Mouse (Mus musculus) midbrain, postnatal 0 days (tissue): ENCODE data around the gene Wwp2. TPM values are rescaled to one million over a fixed set of nuclear protein-coding genes. Genes with fewer than 3 reads are reported as not detected.
A peak's percentile ranks its signal among the peaks of the same experiment; 100 is the strongest.

Source experiments
- ATAC-seq: fragments of 200-750 bp; cut with Nextera tagmentation; 2 replicates; pipeline ENCODE4 v1.8.0; 2017; ENCODE audit warnings: moderate number of reproducible peaks, mild to moderate bottlenecking, moderate TSS enrichment, moderate library complexity; ENCODE audit not compliant: low FRiP score
- DNase-seq: peaks from one replicate; pipeline ENCODE4 v3.0.0-alpha.2; 2015; ENCODE audit warnings: low spot score
- H3K27ac ChIP-seq: fragments of 300-500 bp; sonication (generic); 2 replicates; pipeline ENCODE4 v1.5.1; 2014; ENCODE audit warnings: low read depth, mild to moderate bottlenecking, low read length, mixed read lengths
- H3K27me3 ChIP-seq: fragments of 300-500 bp; sonication (generic); 2 replicates; pipeline ENCODE4 v1.6.1; 2014; ENCODE audit warnings: low read length, control low read depth, mixed read lengths; ENCODE audit not compliant: insufficient read depth
- H3K36me3 ChIP-seq: fragments of 300-500 bp; sonication (generic); 2 replicates; pipeline ENCODE4 v1.6.1; 2014; ENCODE audit warnings: low read length, control low read depth, mixed read lengths; ENCODE audit not compliant: insufficient read depth
- H3K4me1 ChIP-seq: fragments of 300-500 bp; sonication (generic); 2 replicates; pipeline ENCODE4 v1.6.1; 2014; ENCODE audit warnings: mild to moderate bottlenecking, control low read depth, antibody characterized with exemption, low read length, mixed read lengths; ENCODE audit not compliant: insufficient read depth
- H3K4me2 ChIP-seq: fragments of 300-500 bp; sonication (generic); 2 replicates; pipeline ENCODE4 v1.6.1; 2014; ENCODE audit warnings: low read depth, mild to moderate bottlenecking, low read length, mixed read lengths; ENCODE audit not compliant: poor library complexity, severe bottlenecking
- H3K4me3 ChIP-seq: fragments of 300-500 bp; sonication (generic); 2 replicates; pipeline ENCODE4 v1.5.1; 2014; ENCODE audit warnings: low read depth, mild to moderate bottlenecking, low read length, moderate library complexity
- H3K9ac ChIP-seq: fragments of 300-500 bp; sonication (generic); replicated peaks from 2 replicates; pipeline ENCODE4 v1.6.1; 2014; ENCODE audit warnings: mild to moderate bottlenecking, low read length, moderate library complexity, mixed read lengths; ENCODE audit not compliant: poor library complexity, severe bottlenecking
- H3K9me3 ChIP-seq: fragments of 300-500 bp; sonication (generic); 2 replicates; pipeline ENCODE4 v1.6.1; 2016; ENCODE audit warnings: low read length, control low read depth
- CTCF ChIP-seq: IDR thresholded peaks from 2 replicates; pipeline ENCODE4 v1.5.1; 2016; ENCODE audit warnings: antibody characterized with exemption, mild to moderate bottlenecking
- WGBS: fragments of 180-500 bp; shearing (Covaris S2); extraction: QIAGEN DNeasy Blood & Tissue Kit; methylation state at CpG from one replicate; pipeline ENCODE4 v1.1.7; 2014; 5-methylcytosine and 5-hydroxymethylcytosine counted together
- polyA plus RNA-seq: library from polyadenylated mRNA; unstranded; fragments of >200 nt; fragmentation: Nextera tagmentation; extraction: Ambion mirVana; gene quantifications from 2 replicates; pipeline ENCODE4 v1.2.1, GENCODE M21; 2015
- total RNA-seq: library from RNA; depleted of rRNA; stranded (reverse); fragments of >200 nt; gene quantifications from 2 replicates; pipeline ENCODE4 v1.2.3, GENCODE M21; 2014

Gene Wwp2
- total and polyA plus RNA-seq, 2 experiments from 2014 or later: 36.2 to 44.2 TPM

DNA sequence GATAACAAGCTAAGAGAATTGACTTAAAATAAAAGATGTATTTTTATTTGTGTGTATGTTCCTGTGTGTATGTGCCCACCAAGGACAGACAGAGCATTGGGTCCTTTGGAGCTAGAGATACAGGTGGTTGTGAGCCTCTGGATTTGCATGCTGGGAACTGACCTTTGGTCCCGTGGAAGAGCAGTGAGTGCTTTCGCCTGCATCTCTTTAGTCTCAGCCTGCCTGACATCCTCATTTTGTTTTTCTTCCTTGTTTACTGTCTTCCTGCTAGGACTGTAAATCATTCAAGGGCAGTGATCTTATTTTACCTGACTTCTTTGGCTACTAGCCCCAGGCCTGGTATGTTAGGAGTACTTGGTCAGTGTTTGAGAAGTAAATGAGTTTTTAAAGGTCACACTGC lies 1.5 kb downstream of the Wwp2 start:
- Histone ChIP-seq H3K4me3 (no peak overlapping the region), H3K27me3 (no peaks in the 10 kb centered on the region), H3K27ac (no peak overlapping the region), H3K4me1 (peaks cover 4% of the 10 kb centered on the region; the same call in 1 of the 2 replicates), H3K9ac (no peak overlapping the region), H3K9me3 (no peaks in the 10 kb centered on the region), H3K4me2 (peak overlapping the region; percentile 59; the same call in 1 of the 2 replicates), H3K36me3 (no peaks in the 10 kb centered on the region)
- ATAC-seq (no peak), DNase-seq (no peak)
- TF ChIP-seq CTCF: no peak
- WGBS: 70% methylated on average over 2 of the region's 2 CpGs

DNA sequence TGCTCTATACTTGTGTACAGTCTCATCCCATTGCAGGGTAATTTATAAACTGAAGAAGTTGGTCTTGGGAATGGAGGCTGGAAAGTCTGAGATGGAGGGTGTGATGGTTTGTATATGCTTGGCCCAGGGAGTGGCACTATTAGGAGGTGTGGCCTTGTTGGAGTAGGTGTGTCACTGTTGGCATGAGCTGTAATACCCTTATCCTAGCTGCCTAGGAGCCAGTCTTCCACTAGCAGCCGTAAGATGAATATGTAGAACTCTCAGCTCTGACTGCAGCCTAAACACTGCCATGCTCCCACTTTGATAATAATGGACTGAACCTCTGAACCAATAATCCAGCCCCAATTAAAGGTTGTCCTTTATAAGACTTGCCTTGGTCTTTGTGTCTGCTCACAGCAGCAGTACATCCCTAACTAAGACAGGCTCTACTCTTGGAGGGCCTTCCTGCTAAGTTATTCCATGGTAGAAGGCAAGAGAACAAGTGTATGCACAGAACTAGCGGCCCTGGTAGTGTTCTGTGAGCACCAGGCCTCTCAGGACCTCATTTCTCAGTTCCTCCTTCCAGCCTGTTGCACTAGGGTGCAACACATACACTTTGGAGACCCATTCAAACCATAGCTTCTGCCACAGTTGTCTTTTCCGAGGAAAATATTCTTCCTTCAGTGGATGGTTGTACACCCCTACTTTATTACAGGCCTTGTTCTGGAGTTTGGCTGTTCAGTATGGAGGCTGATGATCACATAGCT lies 3.9 kb downstream of the Wwp2 start:
- WGBS: 96% methylated on average over 3 of the region's 3 CpGs
- H3K27me3 ChIP-seq: no peaks in the 10 kb centered on the region
- H3K36me3 ChIP-seq: no peaks in the 10 kb centered on the region
- peaks cover 4% of the 10 kb centered on the region; the same call in 1 of the 2 replicates for H3K4me1 ChIP-seq
- ATAC-seq (no peak), DNase-seq (no peak)
- H3K4me3 ChIP-seq: no peak overlapping the region
- TF ChIP-seq CTCF: no peak
- H3K4me2 ChIP-seq: no peak overlapping the region
- H3K27ac ChIP-seq: no peak overlapping the region
- no peak overlapping the region for H3K9ac ChIP-seq
- no peaks in the 10 kb centered on the region for H3K9me3 ChIP-seq

DNA sequence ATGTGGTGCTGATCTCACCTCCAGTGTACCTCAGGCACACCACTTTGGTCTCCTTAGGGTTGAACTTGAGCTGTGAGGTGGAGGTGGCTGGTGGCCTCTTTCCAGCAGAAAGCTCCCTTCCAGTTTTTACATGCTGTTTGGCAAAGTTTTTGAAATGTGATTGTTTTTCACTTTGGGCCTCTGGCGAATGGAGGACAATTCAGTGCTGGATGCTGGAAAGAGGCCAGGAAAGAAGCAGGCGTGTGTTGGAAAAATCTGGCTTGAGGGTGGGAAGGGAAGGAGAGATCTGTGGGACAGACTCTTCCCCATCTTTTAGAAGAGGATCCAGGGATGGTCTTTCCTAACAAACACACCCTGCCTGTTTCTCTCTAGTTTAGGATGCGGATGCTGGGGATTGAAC lies 8.5 kb downstream of the Wwp2 start:
- Histone ChIP-seq H3K9ac (no peak overlapping the region), H3K36me3 (no peaks in the 10 kb centered on the region), H3K27ac (no peak overlapping the region), H3K4me2 (no peak overlapping the region), H3K9me3 (no peaks in the 10 kb centered on the region), H3K27me3 (no peaks in the 10 kb centered on the region), H3K4me3 (no peak overlapping the region), H3K4me1 (no peaks in the 10 kb centered on the region)
- DNase-seq: no peak
- TF ChIP-seq CTCF: no peak
- ATAC-seq: no peak
- 80% methylated on average over 3 of the region's 3 CpGs for WGBS

DNA sequence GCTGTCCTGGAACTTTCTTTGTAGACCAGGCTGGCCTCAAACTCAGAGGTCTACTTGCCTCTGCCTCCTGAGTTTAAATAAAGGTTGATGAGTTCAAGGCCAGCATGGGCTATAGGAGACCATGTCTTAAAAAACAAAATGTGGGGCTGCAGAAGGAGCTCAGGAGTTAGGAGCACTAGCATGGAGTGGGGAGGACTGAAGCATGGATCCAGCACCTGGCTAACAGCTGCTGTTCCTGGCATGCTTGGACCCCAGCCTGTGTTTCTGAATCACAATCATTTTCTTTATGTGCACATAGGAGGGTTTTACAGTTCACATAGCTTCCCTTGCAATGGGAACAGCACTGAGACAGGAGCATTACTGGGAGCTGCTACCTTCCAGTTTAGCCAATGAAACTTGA lies 11.5 kb downstream of the Wwp2 start:
- ATAC-seq (no peak), DNase-seq (no peak)
- Histone ChIP-seq H3K4me3 (no peak overlapping the region), H3K27me3 (no peaks in the 10 kb centered on the region), H3K9me3 (no peaks in the 10 kb centered on the region), H3K4me1 (no peaks in the 10 kb centered on the region), H3K9ac (no peak overlapping the region), H3K36me3 (no peaks in the 10 kb centered on the region), H3K4me2 (no peak overlapping the region), H3K27ac (no peak overlapping the region)
- no peak for TF ChIP-seq CTCF

DNA sequence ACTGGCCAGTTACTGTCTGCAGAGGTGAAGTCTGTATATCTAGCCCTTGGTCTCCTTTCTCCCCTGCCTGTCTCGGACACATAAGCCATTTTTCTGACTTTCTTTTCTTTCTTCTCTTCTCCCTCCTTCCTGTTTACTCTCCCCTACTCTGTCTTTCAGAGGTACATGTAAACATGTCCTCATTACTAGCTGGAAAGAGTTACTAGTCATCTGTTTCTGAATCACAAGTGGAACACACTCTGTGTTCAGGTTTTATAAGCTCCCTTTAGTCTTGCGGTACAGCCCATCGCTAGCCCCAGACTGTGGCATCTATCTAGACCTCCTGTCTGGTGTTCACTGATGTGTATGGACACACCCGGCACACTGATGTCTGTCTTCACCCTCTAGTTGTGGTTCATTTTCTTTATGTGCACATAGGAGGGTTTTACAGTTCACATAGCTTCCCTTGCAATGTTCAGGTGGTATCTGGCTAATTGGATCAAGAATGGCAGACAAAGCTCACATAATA lies 12.3 kb downstream of the Wwp2 start:
- 69% methylated on average over 4 of the region's 4 CpGs for WGBS
- Histone ChIP-seq H3K9ac (no peak overlapping the region), H3K9me3 (no peaks in the 10 kb centered on the region), H3K36me3 (peaks cover 3% of the 10 kb centered on the region; the same call in 1 of the 2 replicates), H3K4me2 (no peak overlapping the region), H3K4me3 (no peak overlapping the region), H3K27ac (no peak overlapping the region), H3K27me3 (no peaks in the 10 kb centered on the region), H3K4me1 (no peaks in the 10 kb centered on the region)
- no peak for TF ChIP-seq CTCF
- DNase-seq (no peak), ATAC-seq (no peak)

DNA sequence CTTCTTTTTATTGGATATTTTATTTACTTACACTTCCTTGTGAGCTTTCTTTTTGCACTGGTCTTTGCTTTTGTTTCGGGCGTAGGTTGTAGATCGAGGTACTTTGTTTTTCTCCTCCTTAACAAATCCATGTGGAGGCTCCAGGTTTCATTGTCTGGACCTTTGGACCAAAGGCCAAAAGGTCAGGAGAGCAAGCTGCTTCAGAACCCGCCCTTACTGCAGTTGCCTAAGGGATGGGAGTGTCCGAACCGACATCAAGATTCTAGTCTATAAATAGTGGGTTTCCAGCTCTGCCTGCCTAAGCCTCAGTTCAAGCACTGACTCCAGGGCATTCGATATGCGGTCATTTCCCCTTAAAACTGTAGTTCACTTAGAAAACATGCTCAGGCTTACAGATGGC lies 13.0 kb downstream of the Wwp2 start:
- TF ChIP-seq CTCF: no peak
- no peak overlapping the region for H3K4me2 ChIP-seq
- WGBS: 39% methylated on average over 8 of the region's 8 CpGs
- no peak overlapping the region for H3K9ac ChIP-seq
- no peaks in the 10 kb centered on the region for H3K4me1 ChIP-seq
- H3K27me3 ChIP-seq: no peaks in the 10 kb centered on the region
- H3K27ac ChIP-seq: no peak overlapping the region
- H3K36me3 ChIP-seq: peaks cover 5% of the 10 kb centered on the region; the same call in 1 of the 2 replicates
- ATAC-seq (no peak), DNase-seq (no peak)
- no peak overlapping the region for H3K4me3 ChIP-seq
- H3K9me3 ChIP-seq: no peaks in the 10 kb centered on the region
